Mouse (Mus musculus) frontal cortex, adult 2 months (tissue): ENCODE data around the gene Iqch. TPM values are rescaled to one million over a fixed set of nuclear protein-coding genes. Genes with fewer than 3 reads are reported as not detected.

Experiments
- DNase-seq, 2 experiments: peaks; one replicate each; pipeline ENCODE4 v3.0.0; 2022; ENCODE audit warnings: low spot score in 1 of 2; ENCODE audit errors: extremely low spot score in 1 of 2
- polyA plus RNA-seq: library from polyadenylated mRNA; depleted of rRNA; stranded (reverse); fragments of >200 nt; gene quantifications from 2 replicates; pipeline ENCODE4 v1.2.3, GENCODE M21; 2012; rRNA removed

Gene Iqch
- polyA plus RNA-seq, 1 experiment, result 0.04 TPM

DNA sequence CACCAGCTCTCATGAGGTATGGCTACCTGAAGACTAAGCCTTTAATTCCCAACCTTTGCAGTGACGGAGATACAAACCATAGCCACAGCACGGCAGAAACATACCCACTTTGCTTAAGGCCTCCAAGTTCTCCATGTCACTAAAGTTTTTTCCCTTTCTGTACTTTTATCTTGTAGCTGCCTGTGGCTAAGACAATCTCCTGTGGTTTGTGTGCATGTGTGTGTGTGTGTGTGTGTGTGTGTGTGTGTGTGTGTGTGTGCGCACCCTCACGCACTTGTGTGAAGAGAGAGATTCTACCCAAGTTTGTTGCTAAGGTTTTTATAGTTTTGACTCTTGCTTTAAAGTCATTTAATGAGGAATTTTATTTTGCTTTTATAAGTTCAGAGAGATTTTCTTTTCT, 219.5 kb downstream of the Iqch start:
- DNase-seq, result no peak

DNA sequence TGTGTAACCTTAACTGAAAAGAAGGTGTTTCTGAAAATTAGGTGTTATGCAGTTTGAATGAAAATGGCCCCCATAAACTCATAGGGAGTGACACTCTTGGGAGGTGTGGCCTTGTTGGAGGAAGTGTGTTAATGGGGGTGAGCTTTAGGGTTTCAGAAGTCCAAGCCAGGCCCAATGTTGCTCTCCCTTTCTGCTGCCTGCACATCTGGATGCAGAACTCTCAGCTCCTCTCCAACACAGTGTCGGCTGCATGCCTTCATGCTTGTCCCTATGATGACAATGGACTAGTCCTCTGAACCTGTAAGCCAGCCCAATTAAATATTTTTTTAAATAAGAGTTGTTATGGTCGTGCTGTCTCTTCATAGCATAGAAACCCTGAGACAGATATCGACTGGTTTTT, 222.0 kb downstream of the Iqch start:
- DNase-seq, result no peak

- DNase-seq, result peak in 1 of 2 experiments; percentile 17
Measured at GRCm38 (mm10) chr9:63378174-63378573, 224.1 kb downstream of the Iqch start.

DNA sequence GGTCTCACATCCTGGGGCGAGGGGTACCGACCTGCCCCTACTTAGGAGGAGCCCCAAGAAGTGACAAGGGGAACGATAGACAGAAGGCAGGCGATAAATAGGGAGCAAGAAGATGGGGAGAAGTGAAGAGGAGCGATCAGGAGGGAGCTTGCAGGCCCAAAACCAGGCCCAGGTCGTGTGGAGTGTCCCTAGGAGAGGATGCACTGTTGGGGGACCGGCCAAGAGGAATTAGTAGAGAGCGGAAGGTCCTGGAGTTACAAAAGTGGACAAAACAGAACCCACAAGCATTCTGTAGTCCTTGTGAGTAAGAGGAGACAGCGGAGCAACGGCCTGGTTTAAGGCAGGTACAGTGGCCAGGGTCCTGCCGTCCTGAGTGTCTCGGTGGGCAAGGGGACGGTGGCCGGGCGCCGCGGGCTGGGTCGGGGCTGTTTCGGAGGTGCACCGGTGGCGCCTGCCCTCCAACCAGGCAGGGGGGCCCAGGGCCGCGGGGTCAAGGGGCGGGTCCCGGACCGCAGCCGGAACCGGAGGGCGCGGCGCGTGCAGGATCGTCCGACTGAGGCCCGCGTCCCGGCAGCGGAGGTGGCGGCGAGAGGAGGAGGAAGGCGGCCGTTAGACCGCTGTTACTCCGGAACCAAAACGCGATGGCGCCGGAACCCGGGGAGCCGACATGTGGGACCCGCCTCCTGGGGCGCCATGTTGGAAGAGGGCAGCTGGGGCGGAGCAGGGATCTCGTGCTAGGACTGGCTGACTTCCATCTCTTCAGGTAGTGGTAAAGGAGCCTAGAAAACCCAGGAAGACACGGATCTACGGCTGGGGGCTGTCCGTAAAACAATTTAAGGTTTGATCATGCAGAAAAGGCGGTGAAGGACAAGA, 224.8 kb downstream of the Iqch start, which contains the start of gene Map2k5:
Gene Map2k5 (minus strand): TSS at position 633 of the 873 bp plus-strand sequence.
- peak; percentile 78 to 94 for DNase-seq

DNA sequence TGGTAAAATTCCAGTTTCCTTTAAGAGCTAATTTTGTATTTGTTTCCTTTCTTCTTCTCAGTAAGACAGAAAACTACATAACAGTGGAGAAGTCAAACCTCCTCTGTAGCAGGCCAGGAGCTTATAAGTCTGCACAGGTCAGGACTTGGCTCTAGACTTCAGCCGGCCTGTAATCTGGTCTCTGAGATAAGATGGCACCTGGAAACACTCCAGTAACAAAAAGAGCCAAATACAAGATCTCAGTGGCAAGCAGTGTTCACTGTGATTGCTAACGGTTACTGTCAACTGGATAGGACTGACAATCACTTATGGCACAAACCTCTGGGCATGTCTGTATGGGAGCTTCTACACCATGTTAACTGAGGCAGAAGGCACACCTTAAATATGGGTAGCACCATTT, 229.0 kb downstream of the Iqch start:
- no peak for DNase-seq

DNA sequence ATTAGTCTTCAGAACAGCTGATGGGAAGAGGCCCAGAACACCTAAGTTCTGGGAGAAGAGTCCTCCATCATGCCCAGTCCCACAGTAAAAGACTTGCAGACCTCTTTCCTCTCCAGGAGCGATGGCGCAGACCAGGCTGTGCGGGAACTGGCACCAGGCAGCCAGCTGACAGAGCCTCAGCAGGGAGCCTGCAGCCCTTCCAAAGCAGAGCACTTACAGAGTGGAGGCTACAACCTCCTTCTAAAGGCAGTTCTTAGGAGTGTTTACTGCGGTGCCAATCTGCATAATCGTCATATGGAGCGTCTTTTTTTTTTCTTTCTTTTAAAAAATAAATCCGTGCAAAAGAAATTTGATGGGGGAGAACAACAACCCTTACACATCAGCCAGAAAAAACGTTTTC, 229.8 kb downstream of the Iqch start:
- DNase-seq, result no peak

Other genes with a start within 250 kb of the Iqch start
- 28.7 and 31.9 TPM in 2 replicates for gene Map2k5, start 224.6 kb downstream of the Iqch start, polyA plus RNA-seq
- gene 2300009A05Rik, start 203.2 kb downstream of the Iqch start, polyA plus RNA-seq, result 38.8 and 39.8 TPM in 2 replicates
- gene Aagab, start 167 bp upstream of the Iqch start, polyA plus RNA-seq, result 28.7 and 29.9 TPM in 2 replicates
- 29.5 and 33.5 TPM in 2 replicates for gene Smad3, start 155.5 kb upstream of the Iqch start, polyA plus RNA-seq